Mouse (Mus musculus): ENCODE data around the gene Zmynd8. TPM values are rescaled to one million over a fixed set of nuclear protein-coding genes. Genes with fewer than 3 reads are reported as not detected.

Zmynd8 gene
- polyA plus RNA-seq, 1 experiment, result 57.7 TPM

DNA sequence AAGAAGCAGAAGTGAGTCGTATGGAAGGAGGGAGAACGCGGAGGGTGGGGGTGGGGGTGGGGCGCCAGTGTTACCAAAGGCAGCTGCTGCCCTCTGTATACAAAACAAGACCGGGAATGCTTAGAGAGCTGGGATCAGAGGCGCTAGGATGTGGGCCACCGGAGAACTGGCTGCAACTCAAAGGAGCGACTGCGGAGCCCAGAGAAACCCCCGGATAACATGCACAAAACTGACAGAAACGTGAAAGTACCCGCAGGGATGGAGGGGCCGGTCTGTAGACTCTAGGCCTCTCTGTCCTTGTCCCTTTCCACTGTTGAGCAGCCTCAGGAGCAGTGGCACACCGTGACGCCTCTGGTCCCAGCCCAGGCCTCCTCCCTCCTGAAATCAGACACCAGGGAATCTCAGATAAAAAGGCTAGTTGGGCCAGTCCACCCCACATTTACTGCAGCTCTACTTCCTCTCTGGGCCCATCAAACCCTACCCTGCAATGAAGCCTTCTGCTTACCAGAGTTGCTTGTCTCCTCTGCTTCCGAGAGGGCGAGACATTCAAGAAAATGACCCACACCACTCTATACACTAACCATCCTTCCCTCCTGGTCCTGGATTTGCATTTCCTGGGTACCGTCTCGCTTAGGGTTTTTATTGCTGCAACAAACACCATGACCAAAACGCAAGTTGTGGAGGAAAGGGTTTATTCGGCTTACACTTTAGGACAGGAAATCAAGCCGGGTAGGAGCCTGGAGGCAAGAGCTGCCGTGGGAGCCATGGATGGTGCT lies 1.7 kb upstream of the Zmynd8 start:
- Histone ChIP-seq H3K27me3 (replicated peaks) (no peaks in the 10 kb centered on the region), H3K9me3 (no peaks in the 10 kb centered on the region), H3K4me1 (peaks cover 51% of the 10 kb centered on the region), H3K4me3 (replicated peaks) (no peak overlapping the region), H3K36me3 (replicated peaks; ENCODE audit: low read length) (no peaks in the 10 kb centered on the region)
- TF ChIP-seq GATA1 (IDR thresholded peaks at IDR 0.05; ENCODE audit: borderline replicate concordance, low read length) (no peak), FLI1 (IDR thresholded peaks at IDR 0.05; ENCODE audit: low read length) (no peak)

- Histone ChIP-seq H3K4me3 (replicated peaks) (no peak overlapping the region), H3K4me1 (peaks cover 53% of the 10 kb centered on the region)
- TF ChIP-seq GATA1 (IDR thresholded peaks at IDR 0.05; ENCODE audit: borderline replicate concordance, low read length) (no peak), FLI1 (IDR thresholded peaks at IDR 0.05; ENCODE audit: low read length) (no peak)
Measured at GRCm38 (mm10) chr2:165899923-165900322, 1.1 kb upstream of the Zmynd8 start.

GRCm38 (mm10) chr2:165899474-165899873 lies 658 bp upstream of the Zmynd8 start:
- peaks cover 53% of the 10 kb centered on the region for H3K4me1 ChIP-seq
- no peaks in the 10 kb centered on the region for H3K9me3 ChIP-seq
- H3K36me3 ChIP-seq (replicated peaks; ENCODE audit: low read length), result no peaks in the 10 kb centered on the region
- no peak overlapping the region for H3K4me3 ChIP-seq (replicated peaks)
- TF ChIP-seq GATA1 (IDR thresholded peaks at IDR 0.05; ENCODE audit: borderline replicate concordance, low read length), result no peak
- no peak for TF ChIP-seq FLI1 (IDR thresholded peaks at IDR 0.05; ENCODE audit: low read length)
- H3K27me3 ChIP-seq (replicated peaks), result no peaks in the 10 kb centered on the region

More at GRCm38 (mm10) chr2:165899923-165900322, 1.1 kb upstream of the Zmynd8 start:
- Histone ChIP-seq H3K27me3 (replicated peaks) (no peaks in the 10 kb centered on the region), H3K9me3 (no peaks in the 10 kb centered on the region), H3K36me3 (replicated peaks; ENCODE audit: low read length) (no peaks in the 10 kb centered on the region)

DNA sequence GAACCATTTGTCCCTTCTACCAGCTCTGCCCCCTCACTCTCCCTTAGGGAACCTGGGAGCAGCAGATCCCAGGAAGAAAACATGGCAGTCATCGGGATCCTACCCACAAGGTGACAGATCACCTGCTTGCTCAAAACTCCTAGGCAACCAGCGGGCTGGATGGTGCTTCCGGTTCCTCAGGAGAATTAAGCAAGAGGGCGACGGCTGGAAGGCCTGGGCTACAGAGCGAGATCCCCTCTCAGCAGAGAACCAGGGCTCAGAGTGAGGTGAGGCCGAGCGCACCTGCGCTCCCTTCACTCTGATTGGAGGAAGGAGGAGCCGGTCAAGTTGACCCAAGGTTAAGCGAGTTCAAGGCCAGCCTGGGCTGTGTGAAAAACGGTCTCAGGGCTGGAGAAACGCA lies 2.6 kb downstream of the Zmynd8 start:
- Histone ChIP-seq H3K9me3 (no peaks in the 10 kb centered on the region), H3K27me3 (replicated peaks) (no peaks in the 10 kb centered on the region), H3K4me3 (replicated peaks) (no peak overlapping the region), H3K4me1 (peaks cover 49% of the 10 kb centered on the region), H3K36me3 (replicated peaks; ENCODE audit: low read length) (no peaks in the 10 kb centered on the region)
- no peak for TF ChIP-seq FLI1 (IDR thresholded peaks at IDR 0.05; ENCODE audit: low read length)
- TF ChIP-seq GATA1 (IDR thresholded peaks at IDR 0.05; ENCODE audit: borderline replicate concordance, low read length), result no peak

DNA sequence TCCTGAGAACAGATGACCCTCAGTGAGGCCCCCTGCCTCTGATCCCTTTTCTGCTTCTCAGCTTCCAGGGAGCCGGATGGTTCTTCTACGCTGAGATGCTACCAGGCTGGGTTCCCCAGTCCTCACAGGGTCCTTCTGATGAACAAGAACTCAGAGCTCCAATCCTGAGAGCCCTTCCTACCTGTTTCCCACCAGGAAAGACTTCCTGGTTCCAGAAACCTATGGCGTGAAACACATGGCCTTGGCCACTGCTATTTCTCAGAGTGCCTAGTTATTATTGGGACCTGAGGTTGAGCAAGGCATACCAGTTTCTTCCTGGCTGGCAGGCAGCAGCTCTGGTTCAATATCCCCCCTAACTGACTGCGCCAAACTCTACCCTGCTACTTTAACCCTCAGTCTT lies 3.1 kb downstream of the Zmynd8 start:
- Histone ChIP-seq H3K4me1 (peaks cover 47% of the 10 kb centered on the region), H3K4me3 (replicated peaks) (no peak overlapping the region)
- TF ChIP-seq GATA1 (IDR thresholded peaks at IDR 0.05; ENCODE audit: borderline replicate concordance, low read length) (no peak), FLI1 (IDR thresholded peaks at IDR 0.05; ENCODE audit: low read length) (no peak)

GRCm38 (mm10) chr2:165894533-165894932 lies 4.3 kb downstream of the Zmynd8 start:
- Histone ChIP-seq H3K4me3 (replicated peaks) (no peak overlapping the region), H3K27me3 (replicated peaks) (no peaks in the 10 kb centered on the region), H3K9me3 (no peaks in the 10 kb centered on the region), H3K36me3 (replicated peaks; ENCODE audit: low read length) (no peaks in the 10 kb centered on the region), H3K4me1 (peaks cover 47% of the 10 kb centered on the region)
- no peak for TF ChIP-seq GATA1 (IDR thresholded peaks at IDR 0.05; ENCODE audit: borderline replicate concordance, low read length)
- no peak for TF ChIP-seq FLI1 (IDR thresholded peaks at IDR 0.05; ENCODE audit: low read length)

More for the DNA sequence above, 3.1 kb downstream of the Zmynd8 start:
- Histone ChIP-seq H3K27me3 (replicated peaks) (no peaks in the 10 kb centered on the region), H3K9me3 (no peaks in the 10 kb centered on the region), H3K36me3 (replicated peaks; ENCODE audit: low read length) (no peaks in the 10 kb centered on the region)

DNA sequence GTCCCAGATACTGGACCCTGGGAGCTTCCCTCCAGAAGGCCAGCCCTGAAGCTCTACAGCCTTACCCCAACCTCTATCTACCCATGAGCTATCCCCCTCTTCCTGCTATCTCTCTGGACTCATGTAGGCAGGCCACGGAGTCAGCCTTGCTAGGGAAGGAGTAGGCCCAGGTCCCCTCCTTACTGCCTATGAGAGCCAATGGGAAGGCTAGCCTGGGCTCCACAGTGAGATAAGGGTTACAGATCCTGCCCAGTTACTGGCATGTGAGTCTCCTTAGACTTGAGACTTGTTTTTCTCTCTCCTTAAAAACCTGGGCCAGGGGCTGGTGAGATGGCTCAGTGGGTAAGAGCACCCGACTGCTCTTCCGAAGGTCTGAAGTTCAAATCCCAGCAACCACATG lies 5.6 kb downstream of the Zmynd8 start:
- H3K4me3 ChIP-seq (replicated peaks), result peak overlapping the region; percentile 7
- H3K9me3 ChIP-seq, result no peaks in the 10 kb centered on the region
- no peaks in the 10 kb centered on the region for H3K27me3 ChIP-seq (replicated peaks)
- TF ChIP-seq FLI1 (IDR thresholded peaks at IDR 0.05; ENCODE audit: low read length), result no peak
- TF ChIP-seq GATA1 (IDR thresholded peaks at IDR 0.05; ENCODE audit: borderline replicate concordance, low read length), result no peak
- H3K4me1 ChIP-seq, result peaks cover 50% of the 10 kb centered on the region
- H3K36me3 ChIP-seq (replicated peaks; ENCODE audit: low read length), result no peaks in the 10 kb centered on the region

DNA sequence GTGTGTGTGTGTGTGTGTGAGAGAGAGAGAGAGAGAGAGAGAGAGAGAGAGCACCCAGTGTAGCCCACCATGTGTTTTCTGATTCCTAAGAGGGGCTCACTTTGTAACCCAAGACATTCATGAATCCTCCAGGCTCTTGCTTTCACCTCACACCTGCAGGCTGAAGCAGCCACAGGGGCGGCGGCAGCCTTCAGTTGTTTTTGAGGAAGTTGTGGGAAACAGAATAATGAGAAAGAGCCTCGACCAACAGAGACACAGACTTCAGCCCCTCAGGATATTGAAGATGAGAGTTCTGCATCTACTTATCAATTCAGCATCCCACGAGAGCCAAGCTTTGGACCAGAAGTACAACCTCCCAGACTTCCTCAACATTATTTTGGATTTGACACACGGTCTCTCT lies 6.2 kb downstream of the Zmynd8 start:
- no peak overlapping the region for H3K4me3 ChIP-seq (replicated peaks)
- no peaks in the 10 kb centered on the region for H3K36me3 ChIP-seq (replicated peaks; ENCODE audit: low read length)
- no peaks in the 10 kb centered on the region for H3K9me3 ChIP-seq
- no peak for TF ChIP-seq FLI1 (IDR thresholded peaks at IDR 0.05; ENCODE audit: low read length)
- no peak for TF ChIP-seq GATA1 (IDR thresholded peaks at IDR 0.05; ENCODE audit: borderline replicate concordance, low read length)
- H3K27me3 ChIP-seq (replicated peaks), result no peaks in the 10 kb centered on the region
- peaks cover 56% of the 10 kb centered on the region for H3K4me1 ChIP-seq

DNA sequence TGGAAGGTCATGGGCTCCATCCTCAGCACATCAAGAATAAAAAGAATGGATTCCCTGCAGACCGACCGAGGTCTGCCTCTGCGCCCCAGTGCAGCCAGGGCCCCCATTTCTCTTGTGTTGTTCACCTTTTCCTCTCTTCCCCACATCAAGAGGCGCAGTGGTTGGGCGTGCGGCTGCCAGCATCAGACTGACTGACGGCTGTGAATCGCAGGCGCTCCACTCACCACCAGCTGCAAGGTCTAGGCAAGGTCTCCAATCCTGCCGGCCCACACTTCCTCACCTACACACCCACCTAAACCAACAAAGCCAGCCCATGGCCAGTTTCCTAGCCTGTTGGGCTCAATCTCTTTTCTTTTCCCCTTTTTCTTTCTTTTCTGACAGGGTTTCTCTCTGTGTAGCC lies 8.4 kb downstream of the Zmynd8 start:
- Histone ChIP-seq H3K36me3 (replicated peaks; ENCODE audit: low read length) (no peaks in the 10 kb centered on the region), H3K4me1 (peaks cover 76% of the 10 kb centered on the region), H3K4me3 (replicated peaks) (no peak overlapping the region), H3K27me3 (replicated peaks) (no peaks in the 10 kb centered on the region), H3K9me3 (no peaks in the 10 kb centered on the region)
- TF ChIP-seq GATA1 (IDR thresholded peaks at IDR 0.05; ENCODE audit: borderline replicate concordance, low read length) (no peak), FLI1 (IDR thresholded peaks at IDR 0.05; ENCODE audit: low read length) (no peak)

GRCm38 (mm10) chr2:165889874-165890273 lies 8.9 kb downstream of the Zmynd8 start:
- Histone ChIP-seq H3K27me3 (replicated peaks) (no peaks in the 10 kb centered on the region), H3K9me3 (no peaks in the 10 kb centered on the region), H3K4me1 (peaks cover 76% of the 10 kb centered on the region), H3K4me3 (replicated peaks) (peak overlapping the region; percentile 54), H3K36me3 (replicated peaks; ENCODE audit: low read length) (no peaks in the 10 kb centered on the region)
- TF ChIP-seq FLI1 (IDR thresholded peaks at IDR 0.05; ENCODE audit: low read length), result no peak
- no peak for TF ChIP-seq GATA1 (IDR thresholded peaks at IDR 0.05; ENCODE audit: borderline replicate concordance, low read length)
